Mouse (Mus musculus) layer of hippocampus, postnatal 36 days (tissue): ENCODE results near the gene 2610318N02Rik. TPM values are rescaled to one million over a fixed set of nuclear protein-coding genes. Genes with fewer than 3 reads are reported as not detected.
"Not testable (repeated sequence)": the region's sequence is repeated elsewhere in the genome, so short reads cannot be mapped to it uniquely, and the experiment has no call there.

Source experiments
- DNase-seq, 2 experiments: peaks; one replicate each; pipeline ENCODE4 v3.0.0; 2022
- total RNA-seq, 2 experiments: library from RNA; stranded (reverse); gene quantifications; 2 replicates each; pipeline ENCODE4 v1.2.3; 2021

The 2610318N02Rik gene
- 1 to 10 TPM in 1 of 2 experiments, under 1 TPM in 1; 0.94 to 1.4 TPM for total RNA-seq

- DNase-seq = peak; percentile 44 to 47
These were observed at the start of gene 2610318N02Rik for GRCm38 (mm10) chr16:17124871-17125520. TSS of gene 2610318N02Rik (minus strand) at chr16:17125167.

GRCm38 (mm10) chr16:17168049-17168448 lies 43.1 kb upstream of the 2610318N02Rik start:
- DNase-seq = no peak

- DNase-seq = no peak
These were observed 42.2 kb upstream of the 2610318N02Rik start for GRCm38 (mm10) chr16:17167179-17167578.

- DNase-seq = not testable (repeated sequence)
These were observed 40.5 kb upstream of the 2610318N02Rik start for GRCm38 (mm10) chr16:17165478-17165877.

GRCm38 (mm10) chr16:17154346-17154745 lies 29.4 kb upstream of the 2610318N02Rik start:
- DNase-seq = no peak

GRCm38 (mm10) chr16:17151874-17152273 lies 26.9 kb upstream of the 2610318N02Rik start:
- DNase-seq = no peak

DNA sequence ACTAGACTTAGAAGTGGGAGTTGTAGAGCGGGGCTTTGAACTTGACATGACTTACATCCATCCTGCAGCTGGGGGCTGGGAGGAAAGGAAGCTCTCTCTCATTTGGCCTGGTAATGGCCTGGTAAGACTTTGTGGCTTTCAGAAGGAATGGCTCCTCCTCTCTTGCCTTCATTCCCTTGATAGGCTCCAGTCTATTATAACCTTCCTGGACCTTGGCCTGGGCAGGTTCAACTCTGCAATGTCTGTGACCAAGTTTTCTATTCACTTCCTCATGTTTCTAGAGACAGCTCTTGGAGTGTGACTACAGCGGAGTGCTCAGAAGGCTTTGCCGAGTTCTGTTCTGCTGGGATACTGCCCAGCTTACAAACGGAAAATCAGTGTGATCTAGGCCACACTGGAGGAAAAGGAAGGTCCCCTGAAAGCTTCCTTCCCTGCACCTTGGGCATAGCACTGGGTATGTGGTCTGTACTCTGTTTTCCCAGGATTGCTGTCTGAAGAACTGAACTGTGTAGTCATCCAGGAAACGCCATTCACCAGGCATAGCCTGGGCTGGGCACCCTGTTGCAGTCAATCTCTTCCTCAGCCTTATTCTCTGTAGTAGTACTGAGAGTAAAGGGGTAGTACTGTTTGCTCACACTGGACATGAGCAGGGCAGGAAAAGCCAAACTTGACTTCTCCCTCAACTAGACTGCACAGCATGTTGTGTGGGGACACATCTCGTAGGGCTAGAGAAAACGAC lies 25.7 kb upstream of the 2610318N02Rik start:
- DNase-seq = no peak

DNA sequence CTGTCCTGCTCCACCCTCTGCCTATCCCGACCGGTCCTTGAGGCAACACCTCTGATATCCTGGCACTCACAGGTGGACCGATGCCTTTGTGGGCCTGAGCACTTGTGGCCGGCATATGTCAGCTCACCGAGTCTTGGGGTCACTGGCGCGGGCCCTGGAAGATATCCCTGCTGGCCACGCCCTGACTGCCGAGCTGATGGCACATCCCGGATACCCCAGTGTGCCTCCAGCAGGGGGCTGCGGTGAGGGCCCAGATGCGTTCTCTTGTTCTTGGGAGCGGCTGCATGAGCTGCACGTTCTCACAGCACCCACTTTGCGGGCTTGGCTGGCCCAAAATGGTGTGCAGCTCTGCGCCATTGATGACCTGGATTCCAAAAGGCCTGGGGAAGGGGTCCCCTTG lies 23.1 kb upstream of the 2610318N02Rik start:
- DNase-seq = peak in 1 of 2 experiments; percentile 26

DNA sequence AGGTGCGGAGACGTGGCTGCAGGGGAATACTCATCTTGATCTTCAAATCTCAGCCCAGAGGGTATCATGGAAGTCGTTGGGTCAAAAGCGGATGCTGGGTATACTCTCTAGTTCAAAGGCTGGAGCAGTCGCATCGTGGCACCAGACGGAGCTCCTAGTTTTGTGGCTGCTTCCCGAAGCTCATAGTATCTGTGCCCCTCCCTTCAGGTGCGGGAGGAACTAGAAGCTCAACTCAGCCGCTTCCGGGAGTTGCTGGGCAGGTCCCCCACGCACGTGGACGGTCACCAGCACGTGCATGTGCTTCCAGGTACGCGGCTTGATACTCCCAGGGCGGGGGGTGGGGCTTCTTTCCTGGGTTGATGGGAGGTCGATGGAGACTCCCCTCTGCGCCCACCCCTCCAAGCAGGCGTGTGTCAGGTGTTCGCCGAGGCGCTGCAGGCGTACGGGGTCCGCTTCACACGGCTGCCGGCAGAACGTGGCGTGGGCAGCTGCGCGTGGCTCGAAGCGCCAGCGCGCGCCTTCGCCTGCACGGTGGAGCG lies 22.5 kb upstream of the 2610318N02Rik start:
- DNase-seq = peak; percentile 20 to 32

GRCm38 (mm10) chr16:17146772-17147235 lies 21.8 kb upstream of the 2610318N02Rik start, which contains the start of gene Ccdc116:
TSS of gene Ccdc116 (minus strand) at chr16:17147229.
- peak; percentile 77 to 80 for DNase-seq

- DNase-seq = no peak
These were observed 19.4 kb upstream of the 2610318N02Rik start, which contains the start of gene Ydjc for GRCm38 (mm10) chr16:17144339-17144738. TSS of gene Ydjc (plus strand) at chr16:17144621.

DNA sequence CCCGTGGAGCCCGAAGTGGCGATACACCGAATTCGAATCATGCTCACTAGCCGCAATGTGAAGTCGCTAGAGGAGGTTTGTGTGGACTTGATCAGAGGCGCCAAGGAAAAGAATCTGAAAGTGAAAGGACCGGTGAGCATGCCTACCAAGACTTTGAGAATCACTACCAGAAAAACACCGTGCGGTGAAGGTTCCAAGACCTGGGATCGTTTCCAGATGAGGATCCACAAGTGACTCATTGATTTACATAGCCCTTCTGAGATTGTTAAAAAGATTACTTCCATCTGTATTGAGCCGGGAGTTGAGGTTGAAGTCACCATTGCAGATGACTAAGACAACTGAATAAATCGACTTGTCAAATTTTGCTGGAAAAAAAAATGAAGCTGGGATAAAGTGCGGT lies 12.4 kb upstream of the 2610318N02Rik start:
- DNase-seq = no peak

- DNase-seq = no peak
These were observed 7.9 kb upstream of the 2610318N02Rik start for GRCm38 (mm10) chr16:17132906-17133200.

DNA sequence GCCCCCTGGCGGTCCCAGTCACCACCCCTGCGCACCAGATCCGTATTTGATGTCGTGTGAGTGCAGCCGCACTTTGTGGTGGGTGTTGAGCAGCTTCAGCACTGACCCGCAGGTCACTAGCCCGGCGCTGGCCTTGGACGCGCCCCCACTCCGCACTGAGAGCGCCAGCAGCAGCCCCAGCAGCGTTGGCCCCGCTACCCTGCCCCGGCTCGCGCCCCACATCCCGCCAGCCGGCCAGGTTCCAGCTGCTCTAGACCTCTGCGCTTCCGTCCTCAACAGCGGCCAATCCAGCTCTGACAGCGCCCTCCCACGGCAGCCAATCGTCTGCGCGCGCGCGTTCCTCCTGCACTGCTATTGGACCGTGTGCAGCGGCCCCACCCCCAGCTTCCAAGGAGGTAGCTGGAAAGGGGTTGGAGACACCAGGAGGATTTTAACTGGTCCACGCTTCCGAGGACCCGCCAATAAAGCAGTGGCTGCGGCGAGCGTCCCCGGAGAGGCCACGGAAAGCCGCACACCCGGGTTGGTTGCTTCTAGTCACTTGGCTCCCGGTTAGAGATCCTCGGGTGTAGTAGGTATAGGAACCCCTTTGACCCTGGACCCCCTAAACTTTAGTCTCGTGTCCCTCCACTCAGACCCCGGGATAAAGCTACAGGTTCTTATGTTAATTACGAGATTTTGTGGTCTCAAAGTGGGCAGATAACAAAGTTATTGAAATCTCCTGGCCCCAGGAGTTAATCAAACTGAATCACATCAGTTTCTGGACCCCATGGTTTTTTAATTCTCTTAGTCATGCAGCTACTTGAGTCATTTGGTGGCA lies 7.3 kb upstream of the 2610318N02Rik start, which contains the start of gene Sdf2l1:
Sdf2l1 (minus strand) TSS at position 295 of the 817 bp plus-strand sequence.
- peak; percentile 98 for DNase-seq

DNA sequence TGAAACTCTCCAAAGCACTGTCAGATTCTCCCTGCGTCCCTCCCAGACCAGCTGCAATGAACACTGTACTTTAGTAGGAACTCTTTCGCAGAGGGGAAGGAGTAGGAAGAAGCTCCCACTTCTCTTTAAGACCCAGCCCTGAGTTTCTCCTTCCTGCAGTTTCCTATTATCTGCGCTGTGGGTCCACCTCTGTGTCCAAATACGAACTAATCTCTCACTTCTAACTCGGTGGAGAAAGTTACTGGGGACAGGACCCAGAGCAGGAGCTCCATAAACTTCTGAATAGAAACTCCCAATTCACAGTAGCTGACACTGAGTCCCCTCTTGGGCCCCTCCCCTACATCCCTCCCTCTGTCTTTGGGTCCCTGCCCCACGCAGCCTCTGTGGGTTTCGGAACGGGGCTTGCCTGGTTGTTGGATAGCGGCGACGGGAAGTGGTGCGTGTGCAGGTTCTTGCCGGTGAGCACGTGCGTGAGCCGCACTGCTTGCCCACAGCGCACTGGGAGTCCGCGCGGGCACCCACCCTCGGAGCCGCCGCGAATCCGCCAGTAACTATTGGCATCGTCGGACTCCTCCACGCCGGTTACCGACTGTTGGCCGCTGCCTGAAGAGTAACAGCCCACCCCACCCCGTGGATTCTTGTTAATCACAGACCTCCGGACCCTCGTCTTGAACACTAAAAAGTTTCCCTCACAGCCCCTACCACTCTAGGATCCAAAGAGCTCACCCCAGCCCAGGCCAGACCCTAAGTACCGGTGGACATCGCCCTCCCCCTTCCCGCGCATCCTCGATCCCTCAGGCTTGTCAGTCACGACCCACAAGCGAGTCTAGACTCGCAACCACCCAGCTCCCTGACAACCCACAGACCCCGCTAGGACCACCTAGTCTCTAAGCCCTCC lies 6.5 kb upstream of the 2610318N02Rik start:
- peak; percentile 25 to 30 for DNase-seq

- DNase-seq = no peak
These were observed 2.3 kb upstream of the 2610318N02Rik start for GRCm38 (mm10) chr16:17127292-17127691.

DNA sequence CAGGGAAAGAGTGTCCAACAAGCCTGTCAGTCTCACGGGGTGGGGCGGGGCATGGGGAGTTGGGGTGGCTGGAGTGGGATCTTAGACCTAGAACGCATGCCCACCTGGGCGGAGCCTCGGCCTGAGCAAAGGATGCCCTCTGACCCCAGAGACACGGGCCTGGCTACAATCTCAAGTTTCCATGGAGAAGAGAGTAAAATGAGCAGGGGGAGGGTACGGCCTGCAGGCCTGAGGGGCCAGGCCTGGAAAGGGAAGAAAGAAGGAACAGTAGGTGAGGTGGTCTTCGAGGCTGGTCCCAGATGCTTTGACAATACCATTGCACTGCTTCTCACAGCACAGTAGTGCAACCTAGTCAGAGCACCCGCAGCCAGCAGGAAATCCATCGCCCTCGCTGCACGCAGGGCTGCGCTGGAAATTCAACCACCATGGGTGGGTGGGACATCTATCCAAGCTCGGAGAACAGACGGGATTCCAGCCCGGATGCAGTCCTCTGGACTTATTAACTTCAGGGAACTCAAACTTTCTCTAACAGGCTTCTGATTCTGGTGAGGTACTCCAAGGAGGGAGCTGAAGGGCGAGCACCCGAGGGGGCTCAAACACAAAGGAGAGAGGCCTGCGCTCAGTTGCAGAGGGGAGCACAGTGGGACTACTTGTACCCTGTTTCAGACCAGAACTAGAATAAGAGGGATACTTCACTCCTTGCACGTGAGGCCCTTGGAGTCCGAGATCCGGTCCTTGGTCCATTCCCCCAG lies 672 bp downstream of the 2610318N02Rik start:
- no peak for DNase-seq

GRCm38 (mm10) chr16:17121569-17121968 lies 3.4 kb downstream of the 2610318N02Rik start:
- DNase-seq = no peak

GRCm38 (mm10) chr16:17117309-17117799 lies 7.6 kb downstream of the 2610318N02Rik start:
- no peak for DNase-seq
